Mouse (Mus musculus): ENCODE data around the gene Ulk1.

Gene Ulk1

GRCm38 (mm10) chr5:110763890-110764289 is 46.0 kb downstream of the Ulk1 start:
- DNase-seq = no peak

DNA sequence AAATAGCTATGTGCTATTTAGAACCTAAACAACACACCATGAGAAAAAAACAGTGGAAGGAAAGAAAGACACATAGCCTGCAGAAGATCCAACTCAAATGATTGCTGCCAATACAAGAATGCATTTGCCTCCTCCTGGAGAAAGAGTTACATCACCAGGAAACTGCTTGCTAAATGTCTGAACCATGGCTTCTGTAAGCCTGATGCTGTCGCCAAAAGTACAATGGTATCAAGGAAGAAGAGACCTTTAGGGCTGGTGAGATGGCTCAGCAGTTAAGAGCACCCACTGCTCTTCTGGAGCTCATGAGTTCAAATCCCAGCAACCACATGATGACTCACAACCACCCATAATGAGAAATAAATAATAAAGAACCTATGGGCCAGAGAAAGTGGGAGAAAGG is 64.9 kb downstream of the Ulk1 start:
- no peak for DNase-seq

- no peak for DNase-seq
Measured at GRCm38 (mm10) chr5:110739496-110740275, 70.2 kb downstream of the Ulk1 start.

GRCm38 (mm10) chr5:110735606-110736005 is 74.3 kb downstream of the Ulk1 start:
- no peak for DNase-seq
